Mouse (Mus musculus) mature B cell (primary cell): ENCODE results near the gene Col12a1.
"Not testable (repeated sequence)": the region's sequence is repeated elsewhere in the genome, so short reads cannot be mapped to it uniquely, and the experiment has no call there.

Source experiments
- in situ Hi-C: fragments of 300-500 bp; cut with MboI; formaldehyde crosslinking; loops from 2 replicates; pipeline ENCODE4 v1.14.3; 2019

Gene Col12a1

DNA sequence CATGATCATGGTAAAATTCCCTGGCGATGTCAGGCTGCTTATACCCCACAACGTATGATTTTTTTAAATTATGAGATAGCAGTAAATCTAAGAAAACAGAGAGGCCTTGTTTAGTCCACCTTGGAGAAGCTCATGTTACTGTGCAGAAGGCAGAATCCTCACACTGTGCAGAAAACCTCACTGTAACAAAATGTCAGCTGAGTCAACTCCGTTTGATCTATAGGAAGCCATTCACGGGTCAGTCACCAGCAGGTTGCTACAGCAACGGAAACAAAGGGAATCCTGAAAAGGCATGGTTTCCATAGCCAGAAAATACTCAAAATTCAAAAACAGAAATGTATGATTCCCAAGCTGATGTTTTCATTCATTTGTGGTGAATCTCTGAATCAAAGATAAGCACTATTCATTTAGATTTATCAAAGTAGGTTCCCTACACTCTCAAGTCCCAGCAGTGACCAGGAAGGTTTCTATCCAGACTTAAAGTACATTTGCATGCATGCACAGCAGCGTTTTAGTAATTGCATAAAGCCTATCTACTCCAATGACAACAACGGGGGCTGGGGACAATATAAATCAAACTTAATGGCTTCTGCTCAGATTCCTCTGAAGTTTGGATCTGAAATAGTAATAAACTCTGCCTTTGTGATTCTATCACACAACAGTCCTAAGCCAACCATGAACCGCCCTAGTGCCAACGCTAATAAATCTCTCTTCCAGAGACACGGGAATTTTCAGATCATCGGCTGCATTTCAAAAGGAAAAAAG is 28.7 kb downstream of the Col12a1 start:
- in situ Hi-C loops, result no loop called here

DNA sequence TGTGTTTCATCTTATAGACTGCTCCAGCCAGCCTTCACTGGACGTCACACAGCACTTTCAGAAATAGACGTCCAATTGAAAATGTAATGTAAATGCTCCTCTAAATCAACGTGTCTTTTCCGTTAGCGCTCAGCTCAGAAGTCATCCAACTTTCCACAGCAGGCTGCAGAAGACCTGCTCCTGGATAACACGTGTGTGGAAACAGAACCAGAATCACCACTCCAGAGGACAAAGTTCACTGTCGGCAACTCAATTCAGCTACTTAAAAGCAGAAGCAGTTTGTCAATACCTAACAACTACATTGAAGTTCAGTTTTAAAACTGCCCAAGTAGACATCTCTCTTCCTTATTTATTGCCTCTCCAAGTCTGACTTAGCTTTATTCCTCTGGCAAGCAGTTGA is 29.3 kb downstream of the Col12a1 start:
- in situ Hi-C loops, result no loop called here

DNA sequence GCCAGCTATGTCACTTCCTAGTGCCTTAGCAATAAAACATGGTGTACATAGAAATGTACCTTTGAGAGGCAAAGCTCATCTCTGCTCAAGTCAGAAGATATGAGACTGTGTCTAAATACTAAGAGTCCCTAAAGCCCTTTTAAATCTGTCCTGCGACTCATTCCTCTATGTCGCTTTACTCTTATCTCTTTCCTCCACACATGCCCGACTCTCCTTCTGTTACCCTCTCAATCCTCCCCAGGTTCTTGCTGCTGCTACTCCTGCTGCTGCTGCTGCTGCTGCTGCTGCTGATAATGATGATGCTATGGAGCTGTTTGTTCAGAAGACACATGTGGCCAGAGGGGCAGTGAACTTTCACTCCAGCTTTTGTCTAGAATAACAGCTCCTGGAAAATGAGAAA is 31.4 kb downstream of the Col12a1 start:
- in situ Hi-C loops, result no loop called here

GRCm38 (mm10) chr9:79686049-79686448 is 32.6 kb downstream of the Col12a1 start:
- in situ Hi-C loops, result no loop called here

DNA sequence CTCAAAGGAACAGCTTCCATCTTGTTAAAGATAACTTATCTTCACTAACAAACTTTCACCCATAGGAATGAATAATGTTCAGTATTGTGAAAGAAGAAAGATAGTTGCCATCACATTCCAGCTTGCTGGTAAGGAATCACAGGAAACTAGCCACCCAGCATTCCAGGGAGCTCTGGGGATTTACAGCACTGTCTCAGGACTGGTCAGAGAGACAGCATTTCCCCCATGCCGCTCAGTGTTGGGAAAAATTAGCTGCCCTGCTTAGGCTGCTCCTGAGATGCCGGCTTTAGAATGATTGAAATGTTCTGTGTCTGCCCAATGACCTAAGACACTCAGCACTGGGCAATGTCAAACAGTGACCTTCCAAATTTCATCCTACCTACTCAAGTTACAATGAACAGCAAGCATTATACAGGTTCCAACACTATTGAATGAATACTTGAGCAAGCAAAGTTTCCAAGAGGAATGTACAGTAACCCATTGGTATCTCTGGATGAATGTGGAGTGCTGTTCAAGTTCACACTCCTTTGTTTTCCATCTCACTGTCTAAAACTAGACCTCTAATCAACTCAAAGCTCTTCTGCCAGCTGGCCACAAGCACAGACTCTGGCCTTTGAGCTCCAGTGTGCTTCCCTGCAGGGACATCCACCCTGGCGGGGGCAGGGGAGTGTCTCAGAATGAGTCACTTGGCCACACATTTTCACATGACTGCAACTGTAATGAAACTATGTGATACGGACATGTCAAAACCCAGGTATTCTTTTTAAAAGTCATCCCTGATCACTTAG is 38.0 kb downstream of the Col12a1 start:
- in situ Hi-C loops, result no loop called here

DNA sequence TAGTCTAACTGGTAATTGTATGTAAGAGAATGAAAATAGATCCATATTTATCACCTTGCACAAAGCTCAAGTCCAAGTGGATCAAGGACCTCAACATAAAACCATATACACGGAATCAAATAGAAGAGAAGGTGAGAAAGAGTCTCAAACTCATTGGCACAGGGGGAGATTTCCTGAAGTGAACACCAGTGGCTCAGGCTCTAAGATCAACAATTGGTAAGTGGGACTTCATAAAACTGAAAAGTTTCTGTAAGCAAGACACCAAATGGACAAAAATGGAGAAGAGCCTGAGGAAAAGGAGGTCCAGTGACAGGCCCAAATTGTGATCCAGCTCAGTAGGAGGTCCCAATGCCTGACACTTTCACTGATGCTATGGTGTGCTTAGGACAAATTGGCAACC is 49.8 kb downstream of the Col12a1 start:
- in situ Hi-C loops, result not testable (repeated sequence)

- in situ Hi-C loops, result no loop called here
Measured at GRCm38 (mm10) chr9:79653327-79654150, 65.1 kb downstream of the Col12a1 start.

DNA sequence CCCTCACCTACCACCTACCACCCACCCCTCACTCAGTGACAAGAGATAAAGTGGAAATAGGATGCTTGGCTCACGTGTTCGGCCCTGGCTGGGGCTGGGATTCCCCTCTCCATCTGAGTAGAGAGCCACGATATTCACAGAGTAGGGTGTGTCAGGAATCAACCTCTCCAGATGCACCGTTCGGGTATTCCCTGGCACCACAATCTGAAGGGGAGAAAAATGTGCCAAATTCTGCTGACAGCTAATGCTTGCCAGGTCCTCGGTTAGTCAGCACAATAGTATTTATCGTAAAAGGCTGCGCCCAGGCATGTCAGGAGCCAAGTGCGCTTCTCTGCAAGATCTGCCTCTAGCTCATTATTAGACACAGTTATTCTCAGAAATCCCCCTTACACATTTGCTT is 70.0 kb downstream of the Col12a1 start:
- in situ Hi-C loops, result no loop called here

DNA sequence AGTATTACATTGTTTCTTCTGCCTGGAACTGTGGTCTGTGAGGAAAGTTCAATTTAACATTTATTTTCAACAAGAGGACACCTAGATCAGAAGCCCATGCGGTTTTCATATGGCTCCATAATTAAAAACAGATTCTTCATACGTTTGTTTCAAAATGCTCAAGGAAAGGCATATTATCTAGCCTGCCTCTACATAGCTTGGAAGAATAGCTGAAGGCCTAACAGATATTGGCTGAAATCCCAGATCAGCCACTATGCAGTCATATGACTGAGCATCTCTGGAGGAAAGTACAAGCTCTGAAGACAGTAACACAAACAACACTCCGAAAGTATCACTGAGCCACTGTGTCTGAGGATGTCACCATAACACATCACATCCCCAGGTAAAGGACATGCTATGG is 72.9 kb downstream of the Col12a1 start:
- in situ Hi-C loops, result no loop called here

- in situ Hi-C loops, result no loop called here
Measured at GRCm38 (mm10) chr9:79639430-79640090, 79.1 kb downstream of the Col12a1 start.

DNA sequence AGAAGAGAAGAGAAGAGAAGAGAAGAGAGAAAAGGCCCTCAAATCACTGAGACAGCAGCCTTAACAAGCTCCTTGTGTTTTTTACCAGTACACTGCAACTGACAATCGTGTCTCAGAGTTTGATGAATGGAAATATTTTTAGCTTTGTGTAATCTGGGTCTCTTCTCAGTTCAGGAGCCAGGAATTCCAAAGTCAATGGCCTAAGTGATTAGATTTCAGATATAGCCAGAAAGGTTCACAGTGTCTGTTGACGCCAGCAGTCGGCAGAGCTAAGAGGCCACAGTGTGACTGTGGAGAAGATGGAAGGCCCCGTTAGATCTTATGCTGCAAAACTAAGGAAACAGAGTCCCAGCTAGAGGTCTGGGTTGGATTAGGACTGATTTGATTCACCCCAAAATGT is 80.8 kb downstream of the Col12a1 start:
- in situ Hi-C loops, result no loop called here

DNA sequence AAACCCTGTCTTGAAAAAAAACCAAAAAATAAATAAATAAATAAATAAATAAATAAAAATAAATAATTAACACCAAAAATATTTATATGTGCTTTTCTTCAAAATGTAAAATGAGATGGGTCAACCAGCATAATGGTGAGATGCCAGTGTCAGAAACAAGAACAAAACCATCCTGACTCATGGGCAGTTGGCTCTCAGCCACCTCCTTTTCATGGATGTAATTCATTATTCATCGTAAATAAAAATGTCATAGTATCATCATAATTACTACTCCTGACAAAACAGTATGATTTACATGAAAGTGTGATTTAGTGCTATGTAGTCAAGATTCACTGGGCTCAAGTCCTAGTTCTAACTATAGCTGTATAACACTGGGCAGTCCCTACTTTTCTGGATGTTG is 84.6 kb downstream of the Col12a1 start:
- in situ Hi-C loops, result no loop called here

- in situ Hi-C loops, result no loop called here
Measured at GRCm38 (mm10) chr9:79631186-79631585, 87.4 kb downstream of the Col12a1 start.

GRCm38 (mm10) chr9:79618839-79619597 is 99.6 kb downstream of the Col12a1 start:
- in situ Hi-C loops, result no loop called here

DNA sequence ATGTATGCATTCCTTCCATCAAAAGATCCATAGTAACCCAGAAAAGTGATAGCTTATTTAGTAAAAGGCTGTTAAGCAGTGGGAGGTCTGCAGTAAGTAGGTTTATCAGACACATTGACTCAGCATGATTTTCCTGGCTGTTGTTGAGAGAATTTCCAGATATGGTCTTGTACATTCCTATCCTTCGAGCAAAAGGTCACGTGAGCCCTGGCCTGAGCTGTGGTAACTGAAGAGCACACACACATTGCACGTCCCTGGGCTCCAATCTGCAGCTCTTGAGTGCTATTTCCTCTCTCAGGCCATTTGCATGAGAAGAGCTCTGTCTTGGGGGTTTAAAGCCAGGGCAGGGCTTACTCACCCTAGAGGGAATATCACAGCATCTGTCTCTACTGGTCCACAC is 101.3 kb downstream of the Col12a1 start:
- in situ Hi-C loops, result no loop called here

DNA sequence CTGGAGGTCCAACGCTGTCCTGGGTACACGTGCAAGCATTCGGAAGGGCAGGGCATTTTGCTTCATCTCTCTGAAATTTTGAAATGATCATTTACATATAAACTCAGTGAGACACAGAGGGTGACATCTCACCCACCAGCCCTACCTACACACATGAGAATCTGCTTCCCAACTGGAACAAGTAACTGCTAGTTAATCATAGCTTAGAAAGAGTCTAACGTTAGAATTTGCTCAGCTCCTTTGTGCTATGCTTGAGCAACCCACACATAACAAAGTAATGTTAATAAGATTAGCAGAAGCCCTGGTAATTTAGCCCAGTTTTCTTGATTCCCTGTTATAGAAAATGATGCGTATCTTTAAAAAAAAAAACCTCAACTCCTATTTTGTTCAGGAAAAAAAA is 102.6 kb downstream of the Col12a1 start:
- in situ Hi-C loops, result no loop called here

GRCm38 (mm10) chr9:79610286-79610685 is 108.3 kb downstream of the Col12a1 start:
- in situ Hi-C loops, result no loop called here

DNA sequence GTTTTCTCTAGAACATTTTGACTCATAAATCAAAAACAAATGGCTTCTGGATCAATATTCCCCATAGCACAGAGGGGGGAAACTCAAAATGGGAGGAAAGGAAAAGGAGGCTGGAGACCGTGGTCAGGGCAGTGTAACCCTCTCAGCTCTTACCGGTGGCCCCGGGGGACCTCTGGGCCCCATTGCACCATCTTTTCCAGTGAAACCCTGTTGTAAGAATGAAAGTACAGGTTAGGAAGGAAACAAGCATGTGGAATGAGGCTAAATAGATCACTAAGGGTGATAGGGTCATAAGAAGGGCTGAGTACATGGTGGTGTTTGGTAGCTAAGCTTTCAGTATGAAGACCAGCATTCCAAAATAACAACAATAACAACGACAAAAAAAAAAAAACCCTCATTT is 109.0 kb downstream of the Col12a1 start:
- in situ Hi-C loops, result no loop called here

DNA sequence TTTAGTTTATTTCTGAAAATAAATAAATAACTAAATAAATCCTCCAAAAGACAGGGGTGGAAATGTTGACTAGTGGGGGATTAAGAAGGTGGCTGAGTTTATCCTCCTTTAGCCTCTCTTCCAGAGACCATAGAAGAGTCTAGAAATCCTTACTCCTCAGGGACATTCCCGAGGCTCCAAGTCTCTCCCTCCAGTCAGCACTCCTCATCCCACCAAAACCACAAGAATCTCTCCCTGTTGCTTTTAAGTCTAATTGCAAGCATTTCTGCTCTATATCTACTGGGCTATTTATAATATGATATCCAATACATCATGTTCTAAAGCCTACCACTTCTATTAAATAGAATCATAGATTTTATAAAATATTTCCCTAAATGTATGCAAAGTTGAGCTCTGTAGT is 109.8 kb downstream of the Col12a1 start:
- in situ Hi-C loops, result no loop called here

- in situ Hi-C loops, result no loop called here
Measured at GRCm38 (mm10) chr9:79608062-79608531, 110.5 kb downstream of the Col12a1 start.

GRCm38 (mm10) chr9:79606122-79606521 is 112.5 kb downstream of the Col12a1 start:
- in situ Hi-C loops, result no loop called here
